Mouse (Mus musculus): Measurements from ENCODE around the gene Maea. TPM values are rescaled to one million over a fixed set of nuclear protein-coding genes. Genes with fewer than 3 reads are reported as not detected.

Gene Maea
- polyA plus RNA-seq, 1 experiment, result 114 TPM

- Histone ChIP-seq H3ac (ENCODE audit: control insufficient read depth, insufficient read length) (no peak overlapping the region), H3K79me2 (ENCODE audit: control insufficient read depth, insufficient read depth) (no peaks in the 10 kb centered on the region), H3K36me3 (ENCODE audit: control insufficient read depth, insufficient read depth) (no peaks in the 10 kb centered on the region), H3K4me3 (no peak overlapping the region), H3K27me3 (ENCODE audit: control insufficient read depth, insufficient read depth, insufficient read length) (no peaks in the 10 kb centered on the region), H3K4me2 (ENCODE audit: low read depth) (no peak overlapping the region)
- no peak for TF ChIP-seq POLR2A (IDR thresholded peaks at IDR 0.05; ENCODE audit: insufficient read length, low read depth)
- no peak for TF ChIP-seq USF1 (IDR thresholded peaks at IDR 0.05; ENCODE audit: low read depth)
- TF ChIP-seq TCF12 (IDR thresholded peaks at IDR 0.05; ENCODE audit: insufficient read depth, poor library complexity, severe bottlenecking), result no peak
- no peak for TF ChIP-seq MYOG (IDR thresholded peaks at IDR 0.05; ENCODE audit: control insufficient read depth in 1 of 3, insufficient read depth in 1 of 3, insufficient read length in 2 of 3, low read depth in 2 of 3)
- TF ChIP-seq CEBPB (IDR thresholded peaks at IDR 0.05; ENCODE audit: insufficient read depth, poor library complexity, severe bottlenecking), result no peak
- TF ChIP-seq SRF (IDR thresholded peaks at IDR 0.05; ENCODE audit: control insufficient read depth, insufficient read length, low read depth), result no peak
- no peak for TF ChIP-seq E2F4 (IDR thresholded peaks at IDR 0.05; ENCODE audit: insufficient read depth)
- no peak for TF ChIP-seq MAX (IDR thresholded peaks at IDR 0.05; ENCODE audit: low read depth)
- TF ChIP-seq REST (IDR thresholded peaks at IDR 0.05; ENCODE audit: insufficient read depth, insufficient read length), result no peak
- no peak for TF ChIP-seq MYOD1 (IDR thresholded peaks at IDR 0.05; ENCODE audit: control insufficient read depth in 1 of 3, insufficient read length in 2 of 3, low read depth in 2 of 3)
- no peak for TF ChIP-seq POLR2AphosphoS2 (IDR thresholded peaks at IDR 0.05; ENCODE audit: insufficient read length, low read depth)
- TF ChIP-seq TCF3 (IDR thresholded peaks at IDR 0.05; ENCODE audit: insufficient read length, low read depth), result no peak
These were observed 60.4 kb downstream of the Maea start for GRCm38 (mm10) chr5:33395693-33396092.

DNA sequence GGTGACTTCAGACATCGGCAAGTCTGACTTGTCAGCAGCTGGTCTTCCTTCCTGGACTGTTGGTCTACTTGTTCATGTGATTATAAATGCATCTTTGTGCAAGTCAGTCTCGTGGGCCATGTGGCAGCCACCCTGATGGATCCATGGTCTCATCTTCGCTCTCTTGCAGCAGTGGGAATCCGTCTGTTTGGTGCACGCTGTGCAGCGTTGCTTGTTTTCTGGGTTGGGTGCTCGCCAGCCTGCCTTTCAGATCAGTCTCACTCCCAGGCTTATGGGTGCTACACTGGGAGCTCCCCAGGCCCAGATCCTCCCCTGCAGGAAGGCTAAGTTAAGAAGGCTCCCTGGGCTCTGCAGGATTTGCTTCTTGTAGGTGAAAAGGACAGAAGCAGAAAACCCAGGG is 61.5 kb downstream of the Maea start:
- TF ChIP-seq E2F4 (IDR thresholded peaks at IDR 0.05; ENCODE audit: insufficient read depth) (no peak), POLR2A (IDR thresholded peaks at IDR 0.05; ENCODE audit: insufficient read length, low read depth) (no peak), CEBPB (IDR thresholded peaks at IDR 0.05; ENCODE audit: insufficient read depth, poor library complexity, severe bottlenecking) (no peak), MYOG (IDR thresholded peaks at IDR 0.05; ENCODE audit: control insufficient read depth in 1 of 3, insufficient read depth in 1 of 3, insufficient read length in 2 of 3, low read depth in 2 of 3) (no peak), USF1 (IDR thresholded peaks at IDR 0.05; ENCODE audit: low read depth) (no peak), TCF3 (IDR thresholded peaks at IDR 0.05; ENCODE audit: insufficient read length, low read depth) (no peak), TCF12 (IDR thresholded peaks at IDR 0.05; ENCODE audit: insufficient read depth, poor library complexity, severe bottlenecking) (no peak), POLR2AphosphoS2 (IDR thresholded peaks at IDR 0.05; ENCODE audit: insufficient read length, low read depth) (no peak), MAX (IDR thresholded peaks at IDR 0.05; ENCODE audit: low read depth) (no peak), MYOD1 (IDR thresholded peaks at IDR 0.05; ENCODE audit: control insufficient read depth in 1 of 3, insufficient read length in 2 of 3, low read depth in 2 of 3) (no peak)
- H3K36me3 ChIP-seq (ENCODE audit: control insufficient read depth, insufficient read depth), result no peaks in the 10 kb centered on the region
- no peaks in the 10 kb centered on the region for H3K27me3 ChIP-seq (ENCODE audit: control insufficient read depth, insufficient read depth, insufficient read length)
- H3K4me3 ChIP-seq, result no peak overlapping the region
- no peaks in the 10 kb centered on the region for H3K79me2 ChIP-seq (ENCODE audit: control insufficient read depth, insufficient read depth)
- H3K4me2 ChIP-seq (ENCODE audit: low read depth), result no peak overlapping the region
- no peak overlapping the region for H3ac ChIP-seq (ENCODE audit: control insufficient read depth, insufficient read length)

- TF ChIP-seq TCF12 (IDR thresholded peaks at IDR 0.05; ENCODE audit: insufficient read depth, poor library complexity, severe bottlenecking), result no peak
- no peak for TF ChIP-seq CEBPB (IDR thresholded peaks at IDR 0.05; ENCODE audit: insufficient read depth, poor library complexity, severe bottlenecking)
- TF ChIP-seq TCF3 (IDR thresholded peaks at IDR 0.05; ENCODE audit: insufficient read length, low read depth), result no peak
- no peak for TF ChIP-seq USF1 (IDR thresholded peaks at IDR 0.05; ENCODE audit: low read depth)
- TF ChIP-seq POLR2A (IDR thresholded peaks at IDR 0.05; ENCODE audit: insufficient read length, low read depth), result no peak
- no peak for TF ChIP-seq MYOD1 (IDR thresholded peaks at IDR 0.05; ENCODE audit: control insufficient read depth in 1 of 3, insufficient read length in 2 of 3, low read depth in 2 of 3)
- TF ChIP-seq MYOG (IDR thresholded peaks at IDR 0.05; ENCODE audit: control insufficient read depth in 1 of 3, insufficient read depth in 1 of 3, insufficient read length in 2 of 3, low read depth in 2 of 3), result no peak
- no peak for TF ChIP-seq MAX (IDR thresholded peaks at IDR 0.05; ENCODE audit: low read depth)
- TF ChIP-seq E2F4 (IDR thresholded peaks at IDR 0.05; ENCODE audit: insufficient read depth), result no peak
- TF ChIP-seq POLR2AphosphoS2 (IDR thresholded peaks at IDR 0.05; ENCODE audit: insufficient read length, low read depth), result no peak
- TF ChIP-seq SRF (IDR thresholded peaks at IDR 0.05; ENCODE audit: control insufficient read depth, insufficient read length, low read depth), result no peak
- TF ChIP-seq REST (IDR thresholded peaks at IDR 0.05; ENCODE audit: insufficient read depth, insufficient read length), result no peak
- no peak overlapping the region for H3K4me2 ChIP-seq (ENCODE audit: low read depth)
- H3K79me2 ChIP-seq (ENCODE audit: control insufficient read depth, insufficient read depth), result no peaks in the 10 kb centered on the region
- H3K4me3 ChIP-seq, result no peak overlapping the region
- no peaks in the 10 kb centered on the region for H3K27me3 ChIP-seq (ENCODE audit: control insufficient read depth, insufficient read depth, insufficient read length)
- no peaks in the 10 kb centered on the region for H3K36me3 ChIP-seq (ENCODE audit: control insufficient read depth, insufficient read depth)
- no peak overlapping the region for H3ac ChIP-seq (ENCODE audit: control insufficient read depth, insufficient read length)
These were observed 65.5 kb downstream of the Maea start for GRCm38 (mm10) chr5:33400819-33401218.

DNA sequence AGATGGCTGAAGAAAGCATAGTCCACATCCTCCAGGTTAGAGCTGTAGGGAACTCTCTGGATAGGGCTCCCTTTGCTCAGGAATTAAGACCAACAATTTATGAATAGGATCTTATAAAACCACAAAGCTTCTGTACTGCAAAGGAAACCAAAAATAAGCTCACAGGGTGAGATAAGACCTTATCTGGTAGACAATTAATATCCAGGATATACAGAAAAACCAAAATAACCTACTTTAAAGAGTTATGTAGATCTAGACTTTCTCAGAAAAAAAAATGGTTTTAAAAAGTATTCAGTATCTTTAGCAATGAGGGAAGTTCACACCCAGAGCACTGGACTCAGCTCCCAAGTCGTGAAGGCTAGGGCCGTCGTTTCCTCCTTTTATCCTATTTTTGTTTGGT is 85.0 kb downstream of the Maea start:
- Histone ChIP-seq H3ac (ENCODE audit: control insufficient read depth, insufficient read length) (no peak overlapping the region), H3K4me2 (ENCODE audit: low read depth) (no peak overlapping the region), H3K79me2 (ENCODE audit: control insufficient read depth, insufficient read depth) (no peaks in the 10 kb centered on the region), H3K27me3 (ENCODE audit: control insufficient read depth, insufficient read depth, insufficient read length) (no peaks in the 10 kb centered on the region), H3K4me3 (no peak overlapping the region), H3K36me3 (ENCODE audit: control insufficient read depth, insufficient read depth) (no peaks in the 10 kb centered on the region)
- no peak for TF ChIP-seq USF1 (IDR thresholded peaks at IDR 0.05; ENCODE audit: low read depth)
- TF ChIP-seq TCF3 (IDR thresholded peaks at IDR 0.05; ENCODE audit: insufficient read length, low read depth), result no peak
- no peak for TF ChIP-seq MYOD1 (IDR thresholded peaks at IDR 0.05; ENCODE audit: control insufficient read depth in 1 of 3, insufficient read length in 2 of 3, low read depth in 2 of 3)
- no peak for TF ChIP-seq CEBPB (IDR thresholded peaks at IDR 0.05; ENCODE audit: insufficient read depth, poor library complexity, severe bottlenecking)
- TF ChIP-seq POLR2A (IDR thresholded peaks at IDR 0.05; ENCODE audit: insufficient read length, low read depth), result no peak
- no peak for TF ChIP-seq E2F4 (IDR thresholded peaks at IDR 0.05; ENCODE audit: insufficient read depth)
- TF ChIP-seq MYOG (IDR thresholded peaks at IDR 0.05; ENCODE audit: control insufficient read depth in 1 of 3, insufficient read depth in 1 of 3, insufficient read length in 2 of 3, low read depth in 2 of 3), result no peak
- no peak for TF ChIP-seq MAX (IDR thresholded peaks at IDR 0.05; ENCODE audit: low read depth)
- TF ChIP-seq POLR2AphosphoS2 (IDR thresholded peaks at IDR 0.05; ENCODE audit: insufficient read length, low read depth), result no peak
- TF ChIP-seq SRF (IDR thresholded peaks at IDR 0.05; ENCODE audit: control insufficient read depth, insufficient read length, low read depth), result no peak
- TF ChIP-seq TCF12 (IDR thresholded peaks at IDR 0.05; ENCODE audit: insufficient read depth, poor library complexity, severe bottlenecking), result no peak
- no peak for TF ChIP-seq REST (IDR thresholded peaks at IDR 0.05; ENCODE audit: insufficient read depth, insufficient read length)

Other genes starting within 250 kb of the Maea start
- not detected for gene Slc5a1, start 231.3 kb upstream of the Maea start, polyA plus RNA-seq (2012; fragmentation: generic; extraction: Trizol)
- 5.5 TPM for gene Spon2, start 117.1 kb upstream of the Maea start, polyA plus RNA-seq (2012; fragmentation: generic; extraction: Trizol)
- gene Ctbp1, start 60.5 kb upstream of the Maea start, polyA plus RNA-seq (2012; fragmentation: generic; extraction: Trizol), result 231 TPM
- 1.6 TPM for gene Uvssa, start 43.0 kb downstream of the Maea start, polyA plus RNA-seq (2012; fragmentation: generic; extraction: Trizol)
- gene Nkx1-1, start 98.5 kb downstream of the Maea start, polyA plus RNA-seq (2012; fragmentation: generic; extraction: Trizol), result not detected